Mouse (Mus musculus) left cerebral cortex, postnatal 25 days (tissue): Measurements from ENCODE around the gene Grm8. TPM values are rescaled to one million over a fixed set of nuclear protein-coding genes. Genes with fewer than 3 reads are reported as not detected.

Source experiments
- DNase-seq, 2 experiments: peaks; one replicate each; pipeline ENCODE4 v3.0.0; 2022; ENCODE audit warnings: low spot score in 2 of 2, mixed read lengths in 1 of 2
- intact Hi-C: fragments of 180-260 bp; cut with DNase I; formaldehyde crosslinking; loops from one replicate; pipeline ENCODE4 v1.15.1; 2025
- total RNA-seq, 2 experiments: library from RNA; stranded (reverse); gene quantifications; 2 replicates each; pipeline ENCODE4 v1.2.3; 2021

Gene Grm8
- total RNA-seq, 2 experiments from 2014 or later, result 22.0 to 24.5 TPM

DNA sequence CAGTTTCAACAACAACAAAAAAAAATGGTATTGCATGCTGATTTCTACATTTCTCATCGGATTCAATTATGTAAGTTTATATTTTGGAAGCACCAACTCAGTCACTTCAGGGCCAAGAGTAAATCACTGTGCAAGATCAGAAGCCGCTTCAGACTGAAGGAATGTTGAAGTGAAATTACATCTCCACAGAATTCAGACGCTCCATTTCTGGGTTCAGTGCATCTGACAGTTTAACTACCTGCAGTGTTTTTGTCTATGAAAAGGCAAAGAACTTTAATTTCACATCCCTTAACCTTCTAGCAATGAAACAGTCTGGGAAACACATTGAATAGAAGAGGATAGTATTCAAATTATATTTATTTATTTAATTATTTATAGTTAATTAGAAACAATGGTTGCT lies 59.4 kb downstream of the Grm8 start:
- intact Hi-C loops, result no loop called here
- no peak for DNase-seq

DNA sequence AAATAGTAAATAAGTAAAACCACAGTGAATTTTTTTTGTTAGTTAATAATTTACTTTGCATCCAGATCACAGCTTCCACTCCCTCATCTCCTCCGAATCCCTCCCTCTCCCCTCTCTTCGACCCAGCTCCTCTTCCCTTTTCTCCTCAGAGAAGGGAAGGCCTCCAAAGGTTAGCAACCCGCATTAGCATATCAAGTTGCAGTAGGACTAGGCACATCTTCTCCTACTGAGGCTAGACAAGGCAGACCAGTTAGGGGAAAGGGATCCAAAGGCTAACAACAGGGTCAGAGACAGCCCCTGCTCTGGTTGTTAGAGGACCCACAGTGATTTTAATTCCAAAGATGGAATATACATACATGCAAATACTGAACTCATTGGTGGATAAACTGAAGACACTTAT lies 60.5 kb downstream of the Grm8 start:
- intact Hi-C loops, result no loop called here
- no peak for DNase-seq

DNA sequence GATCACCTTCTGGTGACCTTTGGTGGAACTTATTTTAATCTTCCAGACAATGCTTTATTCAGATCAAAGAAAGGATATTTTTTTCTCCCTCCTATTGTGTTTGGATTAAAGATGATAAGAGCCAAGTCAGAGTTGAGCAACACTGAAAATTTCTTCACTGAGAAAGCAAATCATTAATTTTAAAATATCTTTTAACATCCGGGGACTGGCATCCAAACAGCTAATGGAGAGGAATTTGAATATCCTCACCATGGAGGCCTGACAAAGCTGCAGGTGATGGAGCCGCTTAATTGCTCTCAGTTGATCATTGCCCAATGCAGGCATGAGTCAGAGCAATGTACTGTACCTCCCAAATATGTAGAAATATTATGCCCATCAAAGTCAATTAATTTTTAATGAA lies 83.0 kb downstream of the Grm8 start:
- intact Hi-C loops, result no loop called here

DNA sequence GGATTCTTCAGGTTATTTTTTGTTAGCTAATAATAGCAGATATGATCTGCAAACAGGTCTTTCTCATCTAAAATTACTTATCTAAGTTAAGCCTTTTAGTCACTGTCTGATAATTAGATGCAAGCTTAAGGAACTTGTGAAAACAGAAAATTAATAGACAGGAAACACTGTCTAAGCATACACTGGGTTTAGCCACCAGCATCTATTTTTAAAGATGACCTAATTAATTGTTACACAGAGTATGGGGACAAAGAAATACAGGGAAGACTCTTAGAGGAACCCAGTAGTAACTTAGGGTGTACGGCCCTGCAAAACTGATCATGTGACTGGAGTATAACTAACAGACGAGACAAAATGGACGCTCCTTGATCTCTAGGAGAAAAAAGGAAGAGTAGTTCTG lies 92.6 kb downstream of the Grm8 start:
- no peak for DNase-seq
- intact Hi-C loops, result no loop called here

More for the DNA sequence above, 83.0 kb downstream of the Grm8 start:
- DNase-seq, result no peak

DNA sequence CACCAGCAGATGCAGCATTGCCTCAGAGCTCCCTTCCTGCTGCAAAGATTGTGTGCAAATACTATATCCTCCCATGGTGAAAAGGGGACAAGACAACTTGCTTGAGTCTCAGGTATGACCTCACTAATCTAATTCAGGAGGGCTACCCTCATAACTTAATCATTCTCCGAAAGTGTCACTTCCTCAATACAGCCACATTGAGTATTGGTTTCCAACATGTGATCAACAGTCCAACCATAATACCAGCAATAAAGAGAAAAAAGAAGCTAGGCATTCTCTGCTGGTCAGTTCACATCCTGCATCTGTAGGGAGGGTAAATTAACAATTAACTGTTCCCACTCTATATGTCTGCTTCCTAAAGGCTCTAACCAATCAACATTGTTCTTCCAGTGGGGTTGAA lies 94.2 kb downstream of the Grm8 start:
- intact Hi-C loops, result no loop called here
- DNase-seq, result no peak

DNA sequence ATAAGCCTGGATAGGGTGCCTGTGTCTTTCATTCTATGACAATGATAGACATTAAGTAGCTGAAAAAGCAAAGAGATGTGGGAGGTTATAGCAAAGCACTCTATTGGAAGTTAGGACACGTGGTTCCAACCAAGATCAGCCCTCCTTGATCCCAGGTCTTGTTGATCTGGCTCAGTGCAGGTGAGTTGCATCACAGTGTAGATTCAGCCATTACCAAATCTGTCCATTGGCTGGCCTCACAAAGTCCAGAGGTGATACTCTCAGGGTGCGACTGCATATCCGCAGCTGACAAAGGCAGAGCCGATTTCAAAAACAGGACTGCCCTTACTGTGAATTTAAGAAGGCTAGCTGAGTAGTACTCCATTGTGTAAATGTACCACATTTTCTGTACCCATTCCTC lies 103.0 kb downstream of the Grm8 start:
- intact Hi-C loops, result no loop called here
- no peak for DNase-seq

DNA sequence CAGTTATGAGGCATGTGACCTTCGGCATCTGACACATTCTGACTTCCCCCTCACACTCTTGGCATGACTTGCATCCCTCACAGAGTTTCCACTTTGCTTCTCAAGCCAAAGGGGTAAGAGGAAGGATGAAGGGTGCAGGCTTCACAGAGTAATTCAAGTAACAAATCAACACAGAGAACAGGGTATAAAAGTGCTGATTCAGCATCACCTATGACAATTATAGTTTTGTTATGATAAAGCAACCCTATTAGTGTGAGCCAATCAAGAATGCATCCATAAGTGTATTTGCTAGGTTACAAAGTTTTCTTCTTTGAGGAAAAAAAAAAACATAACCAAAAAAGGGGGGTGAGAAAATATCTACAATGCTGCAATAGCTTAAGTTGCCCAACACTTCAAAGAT lies 117.3 kb downstream of the Grm8 start:
- no peak for DNase-seq
- intact Hi-C loops, result no loop called here

DNA sequence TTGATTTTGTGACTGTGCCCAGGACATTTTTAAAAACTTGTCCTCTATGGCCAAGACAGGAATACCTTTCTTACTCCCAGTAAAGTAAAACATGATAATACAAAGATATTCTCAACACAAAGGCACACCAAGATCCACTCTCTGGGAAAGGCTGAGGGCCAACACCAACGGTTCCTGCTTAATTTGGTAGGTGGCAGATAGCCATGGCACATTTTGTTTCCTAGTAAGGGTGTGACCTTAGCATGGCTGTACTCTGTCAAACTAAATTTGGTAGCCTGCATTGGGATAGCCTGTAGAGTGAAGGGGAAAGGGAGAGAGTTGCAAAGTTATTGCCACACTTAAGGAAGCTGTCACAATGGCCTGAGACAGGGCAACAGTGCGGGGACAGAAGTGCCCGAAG lies 128.0 kb downstream of the Grm8 start:
- intact Hi-C loops, result no loop called here
- DNase-seq, result no peak

DNA sequence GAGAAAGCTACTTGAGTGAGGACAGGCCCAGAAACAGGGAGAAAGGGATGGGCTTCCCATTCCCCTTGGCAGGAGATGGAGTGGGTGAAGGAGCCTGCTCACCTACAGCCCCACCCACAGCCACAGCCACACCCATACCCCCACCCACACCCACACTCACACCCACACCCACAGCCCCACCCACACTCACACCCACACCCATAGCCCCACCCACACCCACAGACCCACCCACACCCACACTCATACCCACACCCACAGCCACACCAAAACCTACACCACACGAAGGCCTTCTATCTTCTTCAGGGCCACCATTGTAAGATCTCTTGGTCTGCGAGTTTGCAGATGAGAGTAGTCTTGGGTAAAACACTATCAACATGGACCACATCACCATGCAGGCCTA lies 137.7 kb downstream of the Grm8 start:
- no peak for DNase-seq
- intact Hi-C loops, result no loop called here

DNA sequence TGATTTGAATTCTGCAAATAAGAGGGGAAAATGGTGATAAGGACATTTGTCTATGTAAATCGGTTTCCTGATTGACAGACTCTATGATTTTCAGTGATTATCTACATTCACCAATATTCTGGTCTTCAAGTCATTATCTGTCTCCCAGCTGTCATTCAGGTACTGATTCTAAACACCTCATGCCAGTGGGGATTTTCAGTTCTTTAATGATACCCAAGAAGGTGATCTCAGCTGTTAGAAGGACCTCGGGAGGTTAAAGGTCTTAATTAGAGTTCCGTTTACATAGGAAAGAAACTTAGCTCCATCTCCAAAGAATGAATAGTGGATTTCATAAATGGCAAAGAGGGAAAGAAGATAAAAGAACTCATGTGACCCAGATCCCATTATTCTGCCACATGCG lies 143.7 kb downstream of the Grm8 start:
- intact Hi-C loops, result no loop called here
- no peak for DNase-seq

DNA sequence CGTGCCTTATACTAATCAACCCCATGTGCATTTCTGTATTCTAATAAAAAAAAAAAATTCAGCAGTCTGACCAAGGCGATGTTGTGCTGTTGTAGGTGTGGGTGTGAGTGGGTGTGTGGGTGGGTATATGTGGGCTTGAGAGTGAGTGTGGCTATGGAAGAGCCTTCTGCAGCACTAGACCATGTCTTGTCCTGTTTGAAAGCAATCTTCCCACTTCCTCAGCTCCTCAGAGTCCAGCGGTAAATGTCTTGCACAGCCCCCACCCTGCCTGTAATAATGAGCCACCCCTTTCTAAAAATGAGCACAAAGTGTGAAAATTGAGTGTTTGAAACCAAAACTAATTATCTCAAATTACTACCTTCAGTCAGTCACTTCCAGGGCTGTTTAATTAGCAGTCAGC lies 152.4 kb downstream of the Grm8 start:
- intact Hi-C loops, result no loop called here
- DNase-seq, result no peak

DNA sequence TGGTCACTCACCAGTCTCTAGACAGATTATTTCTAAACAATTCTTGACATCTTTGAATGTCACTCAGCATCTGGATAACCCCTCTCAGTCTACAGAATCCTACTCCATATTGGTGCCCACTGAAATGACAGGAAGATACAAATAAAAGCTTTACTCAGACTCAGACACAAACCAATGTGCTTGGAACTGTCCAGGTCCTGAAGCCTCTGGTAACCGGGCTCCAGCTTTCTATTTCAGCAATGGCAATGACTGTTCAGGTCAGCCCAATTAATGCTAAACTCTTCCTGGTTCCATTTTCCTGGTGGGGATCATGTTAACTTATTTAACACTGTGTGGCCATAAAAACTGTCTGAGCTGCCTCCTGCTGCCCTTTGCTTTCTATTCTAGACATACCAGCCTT lies 153.0 kb downstream of the Grm8 start:
- intact Hi-C loops, result no loop called here

DNA sequence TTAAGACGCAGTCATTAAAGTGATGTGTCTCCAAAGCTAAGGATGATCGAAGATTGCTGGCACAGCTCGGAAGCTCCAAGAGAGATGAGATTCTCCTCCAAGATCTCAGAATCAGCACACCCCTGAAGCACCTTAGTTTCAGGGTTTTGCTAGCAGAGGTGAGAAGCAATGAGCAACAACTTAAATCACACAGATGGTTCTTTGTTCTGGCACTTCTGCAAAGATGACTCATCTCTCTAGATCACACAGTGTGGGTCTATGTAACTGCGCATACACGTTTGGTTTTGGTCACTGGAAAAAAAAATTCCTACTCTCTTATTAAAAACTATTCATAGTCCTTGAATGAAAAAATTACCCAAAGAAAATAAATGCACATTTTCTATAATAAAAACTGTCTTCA lies 157.6 kb downstream of the Grm8 start:
- intact Hi-C loops, result no loop called here
- DNase-seq, result peak in 1 of 2 experiments; percentile 74

More for the DNA sequence above, 153.0 kb downstream of the Grm8 start:
- DNase-seq, result no peak

DNA sequence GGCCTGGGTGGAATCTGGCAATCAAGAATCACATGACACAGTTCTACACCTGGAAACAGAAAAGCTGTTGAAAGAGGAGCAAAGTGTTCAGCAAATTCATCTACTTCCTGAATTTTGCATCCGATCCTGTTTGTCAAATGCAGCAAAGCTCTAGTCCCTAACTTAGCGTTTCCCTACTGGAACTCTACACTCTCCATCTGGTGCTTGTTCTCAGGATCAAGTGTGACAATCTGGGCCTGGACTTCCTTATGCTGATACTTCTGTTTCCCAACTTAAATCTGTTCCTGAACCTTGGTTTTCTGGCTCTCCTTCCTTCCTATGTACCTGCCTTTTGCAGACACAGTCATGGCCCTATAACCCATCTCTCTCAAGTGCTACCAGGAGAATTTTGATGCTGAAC lies 166.1 kb downstream of the Grm8 start:
- DNase-seq, result peak in 1 of 2 experiments; percentile 43
- intact Hi-C loops, result no loop called here

DNA sequence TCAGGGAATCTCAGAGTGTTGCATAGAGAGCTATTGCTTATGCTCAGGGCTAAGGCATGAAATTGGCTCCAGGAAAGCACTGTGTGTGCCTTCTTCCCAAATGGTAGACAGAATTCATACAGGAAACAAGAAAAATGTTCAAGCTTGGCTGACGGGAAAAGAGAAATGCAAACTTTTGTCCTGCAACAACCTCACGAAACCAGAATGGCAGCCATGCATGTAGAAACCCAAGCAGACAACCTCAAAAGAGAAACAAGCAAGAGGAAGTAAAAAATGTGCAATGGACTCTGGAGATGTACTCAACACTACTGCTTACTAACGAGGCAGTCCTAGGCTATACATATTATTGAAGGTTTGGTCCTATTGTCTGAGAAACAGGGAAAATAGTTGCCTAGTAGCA lies 167.9 kb downstream of the Grm8 start:
- intact Hi-C loops, result no loop called here
- no peak for DNase-seq

DNA sequence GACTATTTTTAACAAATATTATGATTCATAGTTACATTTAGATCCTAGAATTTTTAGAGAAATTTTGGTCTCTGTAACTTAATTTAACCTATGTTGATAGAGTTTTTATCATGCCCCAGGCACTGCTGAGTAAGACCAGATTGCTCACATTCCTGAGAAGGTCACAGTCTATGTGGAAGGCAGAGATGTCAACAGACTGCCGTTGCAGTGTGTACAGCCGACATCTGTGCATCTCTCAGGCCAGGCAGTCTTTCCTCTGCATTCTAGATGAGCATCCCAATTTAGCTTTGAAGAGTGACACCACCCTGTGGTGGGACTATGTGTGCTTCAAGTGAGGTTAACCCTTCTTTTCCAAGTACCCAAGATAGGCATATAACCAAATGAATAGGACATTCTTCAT lies 169.7 kb downstream of the Grm8 start:
- DNase-seq, result peak in 1 of 2 experiments; percentile 60
- intact Hi-C loops, result no loop called here

DNA sequence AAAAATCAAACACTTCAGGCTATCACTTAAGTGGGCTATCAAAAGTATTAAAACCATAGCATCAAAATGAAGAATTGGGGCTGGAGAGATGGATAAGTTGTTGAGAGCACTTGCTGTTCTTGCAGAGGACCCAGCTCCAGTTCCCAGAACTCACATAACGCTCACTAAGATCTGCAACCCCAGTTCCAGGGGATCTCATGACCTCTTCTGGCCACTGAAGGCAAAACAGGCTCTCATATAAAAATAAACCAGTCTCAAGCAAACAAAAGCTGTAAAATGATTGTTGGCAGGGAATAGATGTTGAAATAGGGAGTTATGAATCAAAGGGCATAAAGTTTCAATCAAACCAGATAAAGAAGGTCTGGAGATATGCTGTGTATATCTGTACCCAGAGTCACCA lies 171.1 kb downstream of the Grm8 start:
- intact Hi-C loops, result no loop called here
- DNase-seq, result no peak

DNA sequence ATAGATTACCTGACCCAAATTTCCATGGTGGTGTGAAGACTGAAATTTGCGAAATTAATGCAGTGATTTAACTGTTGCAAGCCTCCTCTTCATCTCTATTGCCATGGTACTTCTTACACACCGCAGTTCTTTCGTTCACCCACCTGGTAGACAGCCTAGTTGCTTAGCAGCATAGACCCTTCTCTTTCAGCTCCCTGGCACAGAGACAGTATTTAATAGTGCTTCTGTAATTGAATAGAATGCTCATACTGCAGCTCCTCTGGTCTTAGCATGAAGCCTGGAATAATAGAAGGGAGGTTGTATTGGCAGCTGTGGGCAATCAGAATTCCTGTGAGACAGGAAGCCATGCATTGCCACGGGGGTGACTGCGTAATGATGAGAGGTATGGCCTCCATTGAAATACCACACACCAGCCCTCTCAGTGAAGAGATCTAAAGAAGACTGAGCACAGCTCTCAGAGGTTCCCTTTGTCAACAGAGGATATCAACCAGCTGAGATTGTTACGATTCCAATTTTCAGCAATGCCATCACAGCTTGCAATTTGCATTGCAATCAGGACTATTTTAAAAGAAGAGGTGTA lies 178.6 kb downstream of the Grm8 start:
- intact Hi-C loops, result no loop called here
- DNase-seq, result no peak

DNA sequence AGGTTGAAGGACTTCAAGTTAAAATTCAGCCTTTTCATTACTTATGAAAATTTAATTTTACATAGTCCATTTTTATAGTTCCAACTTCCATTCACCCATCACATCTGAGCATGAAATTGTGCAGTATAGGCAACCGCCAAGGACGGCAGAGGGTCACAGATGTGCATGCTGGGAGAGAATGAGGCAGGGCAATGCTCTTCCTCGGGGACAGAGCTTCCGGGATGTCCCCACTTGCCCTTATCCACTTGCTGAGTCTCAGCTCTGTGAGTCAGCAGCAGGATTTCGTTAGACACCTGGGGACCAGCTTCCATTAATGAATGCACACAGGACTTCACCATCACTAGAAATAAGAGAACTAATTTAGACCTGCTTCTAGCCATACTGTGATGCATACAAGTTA lies 183.5 kb downstream of the Grm8 start:
- intact Hi-C loops, result no loop called here

DNA sequence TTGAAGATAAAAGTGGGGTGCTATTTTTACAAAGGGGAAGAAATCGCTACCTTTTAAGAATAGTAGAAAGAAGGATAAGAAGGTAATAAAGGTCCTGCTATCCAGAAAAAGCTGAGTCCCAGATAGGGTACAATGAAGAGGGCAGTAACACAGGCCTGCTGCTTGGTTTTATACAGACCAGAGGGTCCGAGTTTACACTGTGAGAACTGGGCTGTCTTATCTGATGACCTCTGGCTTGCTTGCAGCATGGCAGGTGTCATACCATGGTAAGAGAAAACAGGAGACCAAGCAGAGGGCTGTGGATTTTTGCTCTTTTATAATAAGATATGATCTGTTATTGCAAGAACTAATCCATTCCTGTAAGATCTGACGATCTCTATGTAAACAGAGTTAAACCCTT lies 206.9 kb downstream of the Grm8 start:
- intact Hi-C loops, result no loop called here
- no peak for DNase-seq

More for the DNA sequence above, 183.5 kb downstream of the Grm8 start:
- no peak for DNase-seq

DNA sequence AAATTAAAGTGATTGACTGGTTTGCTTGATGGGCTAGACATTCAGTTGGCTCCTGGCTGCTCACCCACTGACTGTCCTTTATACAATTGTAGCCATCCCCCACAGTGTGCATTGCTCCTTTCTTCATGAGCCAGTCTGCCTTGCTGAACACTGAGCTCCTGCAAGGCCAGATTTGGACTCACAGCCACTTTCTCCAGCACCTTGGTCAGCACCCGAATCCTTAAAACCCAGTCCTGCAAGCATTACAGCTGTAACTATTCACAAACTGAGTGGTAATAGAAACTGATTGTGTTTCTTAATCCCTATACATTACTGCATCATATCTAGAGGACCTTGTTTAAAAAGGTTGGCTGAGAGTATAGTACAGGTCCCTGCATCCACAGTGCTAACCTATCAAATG lies 221.7 kb downstream of the Grm8 start:
- intact Hi-C loops, result no loop called here
- no peak for DNase-seq

DNA sequence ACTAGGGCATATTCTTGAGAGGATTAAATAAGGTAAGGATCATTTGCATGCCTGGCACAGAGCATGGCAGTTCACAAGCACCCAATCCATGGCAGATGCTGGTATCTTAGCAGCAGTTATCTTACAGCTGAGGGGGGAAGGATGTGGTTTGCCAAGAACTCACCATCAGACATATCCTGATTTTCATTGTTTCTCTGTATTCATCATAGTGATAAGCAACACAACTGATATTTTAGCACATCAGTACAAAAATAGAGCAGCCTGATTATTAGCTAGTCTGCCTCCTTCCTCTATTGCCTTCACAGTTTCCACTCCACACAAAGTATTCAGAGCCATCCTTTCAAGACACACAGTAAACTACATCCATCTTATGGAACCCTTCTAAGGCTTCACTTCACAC lies 230.6 kb downstream of the Grm8 start:
- intact Hi-C loops, result no loop called here
- DNase-seq, result no peak
